Comparison of ENCODE assay signal across 14 mouse cellular contexts in genomic region chr11:107317653-107318281, GRCm38 (mm10).
DNase-seq lines count a peak whose midpoint lies in the region; ATAC-seq and TF ChIP-seq lines count a peak whose summit lies in the region.
"Had no signal": no experiment of that assay in that cellular context is flagged by ENCODE, and none has a peak within 500 bp of the region (broad histone marks: within the 10 kb centered on the region; RNA-seq: fewer than 3 reads in every experiment).

No protein-coding gene starts in this region.

- 60% methylated on average over 14 of the region's 14 CpGs for WGBS in embryonic facial prominence, embryonic 14.5 days
- 71% methylated on average over 14 of the region's 14 CpGs for WGBS in embryonic facial prominence, embryonic 10.5 days
- 44% methylated on average over 14 of the region's 14 CpGs for WGBS in kidney, embryonic 14.5 days
- 49% methylated on average over 14 of the region's 14 CpGs for WGBS in liver, embryonic 14.5 days (ENCODE audit: insufficient replicate concordance)

- H3K9ac ChIP-seq in embryonic facial prominence, embryonic 14.5 days (ENCODE audit: low read depth, low read length), result no peak overlapping the region
- no peak overlapping the region for H3K9ac ChIP-seq in kidney, embryonic 14.5 days (ENCODE audit: low read depth, low read length)
- no peak overlapping the region for H3K9ac ChIP-seq in liver, embryonic 14.5 days (replicated peaks)
- H3K9ac ChIP-seq: forebrain, embryonic 12.5 days; heart, embryonic 15.5 days; limb, embryonic 12.5 days; neural tube, embryonic 12.5 days had no signal

- intact Hi-C loops in left cerebral cortex, postnatal 4 days (cut with DNase I), result no loop called here

- H3K4me3 ChIP-seq in embryonic facial prominence, embryonic 14.5 days (ENCODE audit: low read depth, low read length), result no peak overlapping the region
- no peak overlapping the region for H3K4me3 ChIP-seq in embryonic facial prominence, embryonic 10.5 days
- no peak overlapping the region for H3K4me3 ChIP-seq in kidney, embryonic 14.5 days (ENCODE audit: low read length)
- no peak overlapping the region for H3K4me3 ChIP-seq in liver, embryonic 14.5 days (ENCODE audit: insufficient read depth in 1 of 2, low read depth in 2 of 2, low read length in 2 of 2)
- H3K4me3 ChIP-seq: forebrain, embryonic 12.5 days; heart, embryonic 15.5 days; limb, embryonic 12.5 days; neural tube, embryonic 12.5 days had no signal

- no peak overlapping the region for H3K27ac ChIP-seq in embryonic facial prominence, embryonic 14.5 days (replicated peaks; ENCODE audit: low read depth, low read length)
- no peak overlapping the region for H3K27ac ChIP-seq in embryonic facial prominence, embryonic 10.5 days (replicated peaks)
- H3K27ac ChIP-seq in kidney, embryonic 14.5 days (ENCODE audit: low read depth, low read length), result no peak overlapping the region
- no peak overlapping the region for H3K27ac ChIP-seq in liver, embryonic 14.5 days
- H3K27ac ChIP-seq: forebrain, embryonic 12.5 days; heart, embryonic 15.5 days; limb, embryonic 12.5 days; neural tube, embryonic 12.5 days had no signal

- no peak for TF ChIP-seq CTCF in liver, embryonic 14.5 days (IDR thresholded peaks at IDR 0.05; ENCODE audit: low read depth)

- H3K9me3 ChIP-seq in embryonic facial prominence, embryonic 14.5 days (ENCODE audit: control insufficient read depth, low read length), result no peaks in the 10 kb centered on the region; the same call in 1 of the 2 replicates
- H3K9me3 ChIP-seq in embryonic facial prominence, embryonic 10.5 days, result no peaks in the 10 kb centered on the region
- no peaks in the 10 kb centered on the region for H3K9me3 ChIP-seq in kidney, embryonic 14.5 days (ENCODE audit: control insufficient read depth, low read length)
- no peaks in the 10 kb centered on the region for H3K9me3 ChIP-seq in liver, embryonic 14.5 days (ENCODE audit: control insufficient read depth, low read length)
- H3K9me3 ChIP-seq: forebrain, embryonic 12.5 days; heart, embryonic 15.5 days; neural tube, embryonic 12.5 days had no signal

- H3K27me3 ChIP-seq in embryonic facial prominence, embryonic 14.5 days (replicated peaks; ENCODE audit: control insufficient read depth, insufficient read depth, low read length), result no peaks in the 10 kb centered on the region
- H3K27me3 ChIP-seq in embryonic facial prominence, embryonic 10.5 days (replicated peaks; ENCODE audit: low read depth, poor library complexity, severe bottlenecking), result no peaks in the 10 kb centered on the region
- H3K27me3 ChIP-seq in kidney, embryonic 14.5 days (ENCODE audit: control insufficient read depth, insufficient read depth, low read length), result no peaks in the 10 kb centered on the region
- no peaks in the 10 kb centered on the region for H3K27me3 ChIP-seq in liver, embryonic 14.5 days (ENCODE audit: control insufficient read depth, insufficient read depth, low read length)
- H3K27me3 ChIP-seq: forebrain, embryonic 12.5 days; heart, embryonic 15.5 days; limb, embryonic 12.5 days; neural tube, embryonic 12.5 days; Patski had no signal

- ATAC-seq in embryonic facial prominence, embryonic 14.5 days (ENCODE audit: low read depth), result no peak
- no peak for ATAC-seq in kidney, embryonic 14.5 days (ENCODE audit: low FRiP score, low TSS enrichment)
- ATAC-seq in common myeloid progenitor, adult 5-6 weeks (replicated peaks; ENCODE audit: low read depth, poor library complexity, severe bottlenecking), result peak; percentile 28; the same call in 1 of the 2 replicates
- ATAC-seq in liver, embryonic 14.5 days (ENCODE audit: insufficient read depth), result peak; percentile 56
- ATAC-seq: Patski had no signal

- DNase-seq in embryonic facial prominence, embryonic 14.5 days (ENCODE audit: low spot score), result peak; percentile 8
- no peak for DNase-seq in embryonic facial prominence, embryonic 10.5 days (ENCODE audit: low spot score)
- DNase-seq in kidney, adult 18-20 months, result peak; percentile 48
- no peak for DNase-seq in liver, embryonic 14.5 days (ENCODE audit: low read depth in 3 of 3, low spot score in 3 of 3)
- no peak for DNase-seq in left cerebral cortex, adult 8-10 months (ENCODE audit: low spot score in 2 of 2)
- DNase-seq in left cerebral cortex, postnatal 4 days, result no peak
- DNase-seq: embryo, embryonic 11 days had no signal

- no peak for TF ChIP-seq EP300 in liver, embryonic 14.5 days (IDR thresholded peaks at IDR 0.05; ENCODE audit: low read depth)

- no peak overlapping the region for H3K4me2 ChIP-seq in embryonic facial prominence, embryonic 14.5 days (ENCODE audit: low read depth, low read length)
- no peak overlapping the region for H3K4me2 ChIP-seq in kidney, embryonic 14.5 days (replicated peaks; ENCODE audit: low read depth, low read length)
- no peak overlapping the region for H3K4me2 ChIP-seq in liver, embryonic 14.5 days (ENCODE audit: low read depth)
- H3K4me2 ChIP-seq: forebrain, embryonic 12.5 days; heart, embryonic 15.5 days; limb, embryonic 12.5 days; neural tube, embryonic 12.5 days had no signal

- no peaks in the 10 kb centered on the region for H3K4me1 ChIP-seq in embryonic facial prominence, embryonic 14.5 days (ENCODE audit: control insufficient read depth, insufficient read depth, low read length)
- peaks cover 16% of the 10 kb centered on the region for H3K4me1 ChIP-seq in embryonic facial prominence, embryonic 10.5 days
- H3K4me1 ChIP-seq in kidney, embryonic 14.5 days (ENCODE audit: control insufficient read depth, insufficient read depth, low read length), result 0 out of 2 replicates have a peak, but pooled peaks cover 3% of the 10 kb centered on the region
- H3K4me1 ChIP-seq in liver, embryonic 14.5 days (replicated peaks; ENCODE audit: control insufficient read depth in 2 of 2, insufficient read depth in 2 of 2, low read length in 1 of 2), result 0 out of 4 replicates have a peak, but pooled peaks cover 0 to 8% of the 10 kb centered on the region in 2 experiments
- H3K4me1 ChIP-seq: limb, embryonic 12.5 days had no signal

- H3K36me3 ChIP-seq in embryonic facial prominence, embryonic 14.5 days (ENCODE audit: control insufficient read depth, insufficient read depth, low read length), result peaks cover 14% of the 10 kb centered on the region; the same call in 1 of the 2 replicates
- peaks cover 73% of the 10 kb centered on the region for H3K36me3 ChIP-seq in embryonic facial prominence, embryonic 10.5 days (replicated peaks)
- no peaks in the 10 kb centered on the region for H3K36me3 ChIP-seq in kidney, embryonic 14.5 days (ENCODE audit: control insufficient read depth, insufficient read depth, low read length)
- H3K36me3 ChIP-seq in liver, embryonic 14.5 days (replicated peaks; ENCODE audit: control insufficient read depth, insufficient read depth, low read depth), result no peaks in the 10 kb centered on the region

Comparison
In these comparisons a context has a peak if more than half of its experiments do, and no peak if none do; other contexts are left out.
1. DNase-seq: peak in embryonic facial prominence, embryonic 14.5 days (single experiment) and kidney, adult 18-20 months (single experiment); none in embryonic facial prominence, embryonic 10.5 days (single experiment), liver, embryonic 14.5 days (0 of 3), left cerebral cortex, adult 8-10 months (0 of 2) and left cerebral cortex, postnatal 4 days (single experiment).
2. ATAC-seq: peak in common myeloid progenitor, adult 5-6 weeks (single experiment) and liver, embryonic 14.5 days (single experiment); none in embryonic facial prominence, embryonic 14.5 days (single experiment) and kidney, embryonic 14.5 days (single experiment).